Mouse (Mus musculus): Measurements from ENCODE around the gene Gm12248.

DNA sequence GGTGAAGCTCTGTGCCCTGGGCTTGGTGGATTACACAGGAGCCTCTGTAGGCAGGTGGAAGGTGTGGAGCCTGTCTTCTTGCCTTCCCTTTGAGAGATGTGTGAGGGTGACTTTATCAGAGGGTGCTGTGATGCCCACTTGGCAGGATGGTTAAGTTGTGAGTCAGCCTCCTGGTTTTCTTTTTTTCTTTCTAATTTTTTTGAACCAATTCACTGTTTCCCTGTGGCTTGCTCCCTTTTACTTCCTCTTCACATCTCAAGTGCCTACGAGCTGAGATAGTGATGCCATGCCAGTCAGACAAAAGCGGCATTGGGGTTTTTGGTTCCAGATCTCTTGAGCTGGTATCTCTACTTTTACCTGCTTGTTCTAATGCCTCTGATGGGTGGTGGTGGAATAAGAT, 68.3 kb downstream of the Gm12248 start:
- no peak for TF ChIP-seq CTCF (IDR thresholded peaks at IDR 0.05; ENCODE audit: low read depth, low read length)
- TF ChIP-seq POLR2AphosphoS5 (IDR thresholded peaks at IDR 0.05; ENCODE audit: insufficient replicate concordance, low read depth, low read length), result no peak
- TF ChIP-seq TAL1 (conservative IDR thresholded peaks at IDR 0.05; ENCODE audit: low read depth, low read length), result no peak
- no peak for TF ChIP-seq GATA1 (IDR thresholded peaks at IDR 0.05; ENCODE audit: borderline replicate concordance, low read length)

Data from G1E (cell line).